Mouse (Mus musculus) c-Kit-positive CD71-negative TER-119-negative erythroid progenitor cells, embryonic 14.5 days (primary cell): ENCODE results near the gene Olfm2.

Experiments used
- DNase-seq: peaks from one replicate; pipeline ENCODE4 v3.0.0-alpha.2; 2013; ENCODE audit warnings: low read depth

The Olfm2 gene

DNA sequence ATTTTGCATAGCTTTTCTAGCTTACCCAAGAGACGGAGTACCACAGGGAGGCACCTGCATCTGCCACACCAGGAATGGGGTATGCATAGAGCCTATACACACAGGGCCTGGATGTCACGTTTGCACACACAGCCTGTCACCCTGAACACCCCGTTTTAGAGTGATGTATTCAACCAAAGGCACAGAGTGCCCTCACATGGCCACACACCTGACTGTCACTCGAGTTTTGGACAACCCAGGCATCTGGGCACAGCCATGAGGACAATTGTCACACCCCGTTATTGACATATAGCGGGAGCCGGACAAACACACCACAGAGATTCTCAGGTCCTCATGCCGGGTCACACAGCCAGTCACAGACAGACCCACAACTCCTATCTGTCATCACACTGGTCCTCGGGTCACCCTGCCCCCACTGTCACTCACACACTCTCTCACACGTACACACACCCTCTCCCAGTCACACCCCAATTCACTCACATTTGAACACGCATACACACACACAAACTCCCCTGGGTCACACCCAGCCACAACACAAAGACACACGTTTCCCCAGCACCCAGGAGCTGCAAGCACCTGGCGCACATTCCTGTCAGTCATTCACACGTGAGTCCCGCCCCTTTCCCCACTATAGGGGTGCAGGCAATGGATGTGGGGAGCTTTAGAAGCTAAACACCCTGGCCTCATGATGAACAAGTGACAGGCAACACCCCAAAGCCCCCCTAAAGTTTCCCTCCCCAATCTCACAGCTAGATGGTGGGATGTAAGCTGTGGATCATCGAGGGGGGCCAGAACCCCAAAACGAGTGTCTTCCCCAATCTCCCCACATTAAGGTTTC lies 801 bp downstream of the Olfm2 start:
- no peak for DNase-seq

GRCm38 (mm10) chr9:20743946-20744738 lies 2.0 kb downstream of the Olfm2 start:
- DNase-seq: no peak

- peak; percentile 75 for DNase-seq
Observed at GRCm38 (mm10) chr9:20740407-20740806, 5.7 kb downstream of the Olfm2 start.

- DNase-seq: no peak
Observed at GRCm38 (mm10) chr9:20738251-20738999, 7.7 kb downstream of the Olfm2 start.

DNA sequence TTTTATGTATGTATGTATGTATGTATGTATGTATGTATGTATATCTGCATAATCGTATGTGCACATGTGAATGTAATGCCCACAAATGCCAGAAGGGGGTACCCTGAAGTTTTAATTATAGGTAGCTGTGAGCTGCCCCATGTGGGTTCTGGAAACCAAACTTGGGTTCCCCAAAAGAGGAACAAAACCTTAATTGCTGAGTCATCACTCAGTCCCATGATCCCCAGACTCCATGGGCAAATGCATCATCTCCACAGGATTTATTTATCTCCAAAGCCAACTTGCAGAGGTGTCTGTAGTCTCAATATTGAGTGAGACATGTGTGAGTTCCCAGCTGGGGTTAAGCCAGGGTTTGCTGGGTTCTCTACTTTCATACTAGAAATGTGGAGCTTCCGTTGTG lies 8.9 kb downstream of the Olfm2 start:
- no peak for DNase-seq

DNA sequence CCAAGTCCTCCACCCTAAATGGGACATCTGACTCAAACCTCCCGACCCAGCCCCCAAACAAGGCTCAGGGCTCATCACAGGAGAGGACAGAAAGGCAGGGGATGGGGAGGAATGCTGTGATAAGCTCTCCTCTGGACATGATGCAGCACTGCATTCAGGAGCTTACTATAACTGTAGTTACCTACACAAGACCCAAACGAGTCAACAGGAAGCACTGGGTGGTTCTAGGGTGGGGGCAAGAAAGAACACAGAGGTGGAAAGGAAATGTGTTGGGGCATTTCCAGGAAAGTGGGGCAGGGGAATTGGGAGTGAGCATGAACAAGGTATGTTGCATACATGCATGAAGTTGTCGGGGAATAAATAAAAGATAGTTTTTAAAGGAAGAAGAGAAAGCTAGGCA lies 11.5 kb downstream of the Olfm2 start:
- no peak for DNase-seq

DNA sequence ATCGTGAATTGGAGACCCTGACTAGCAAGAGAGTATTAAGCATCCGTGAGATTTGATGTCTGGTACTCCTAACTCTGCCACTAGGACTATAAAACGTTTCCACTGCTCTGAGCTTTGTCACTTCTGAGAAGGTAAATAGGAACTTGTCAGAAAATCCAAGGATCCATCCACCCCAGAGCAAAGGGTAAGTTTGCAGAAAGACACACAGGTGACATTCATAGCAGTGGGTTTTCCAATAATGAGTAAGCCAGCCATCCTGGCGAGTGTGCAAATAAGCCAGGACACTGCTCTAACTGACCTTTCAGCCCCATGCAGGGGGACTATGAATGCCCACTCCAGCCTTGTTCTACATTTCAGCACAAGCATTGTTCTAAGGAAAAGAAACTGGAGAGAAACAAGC lies 14.4 kb downstream of the Olfm2 start:
- DNase-seq: no peak

GRCm38 (mm10) chr9:20729451-20729850 lies 16.7 kb downstream of the Olfm2 start:
- no peak for DNase-seq

- DNase-seq: peak; percentile 18
Observed at GRCm38 (mm10) chr9:20727601-20728113, 18.5 kb downstream of the Olfm2 start.

DNA sequence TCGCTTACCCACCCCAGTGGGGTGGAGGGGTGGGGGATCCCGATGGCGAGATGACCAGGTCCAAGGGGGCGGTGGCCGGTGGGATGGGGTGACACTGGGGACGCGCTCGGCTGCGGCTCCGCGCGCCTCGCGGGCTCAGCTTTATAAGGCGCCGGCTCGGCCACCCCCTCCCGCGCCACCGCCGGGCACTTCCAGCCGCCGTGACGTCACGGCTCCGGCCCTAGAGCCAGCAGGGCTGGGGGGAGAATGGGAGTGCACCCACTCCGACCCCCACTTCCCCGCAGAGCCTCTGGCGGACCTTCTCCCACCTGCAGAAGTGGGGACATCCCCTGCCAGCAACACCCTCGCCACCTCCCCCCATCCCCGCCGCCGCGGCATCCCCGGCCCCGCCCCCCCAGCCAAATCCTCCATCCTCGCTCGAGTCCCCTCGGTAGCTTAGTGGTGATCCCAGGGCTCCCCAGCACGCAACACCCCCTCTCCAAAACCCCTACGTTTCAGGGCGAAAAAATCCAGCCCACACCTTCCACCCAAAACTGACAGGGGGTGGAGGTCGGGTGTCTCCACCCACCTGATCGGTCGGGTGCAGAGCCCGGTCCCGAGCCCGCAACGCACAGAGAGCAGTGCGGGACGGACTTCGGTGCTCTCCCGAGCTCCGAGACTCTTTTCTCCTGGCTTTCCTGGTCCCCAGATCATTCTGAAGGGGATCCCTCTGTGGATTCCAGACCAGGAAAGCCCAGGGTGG lies 19.1 kb downstream of the Olfm2 start:
- no peak for DNase-seq

- DNase-seq: no peak
Observed at GRCm38 (mm10) chr9:20726134-20726858, 19.9 kb downstream of the Olfm2 start.

DNA sequence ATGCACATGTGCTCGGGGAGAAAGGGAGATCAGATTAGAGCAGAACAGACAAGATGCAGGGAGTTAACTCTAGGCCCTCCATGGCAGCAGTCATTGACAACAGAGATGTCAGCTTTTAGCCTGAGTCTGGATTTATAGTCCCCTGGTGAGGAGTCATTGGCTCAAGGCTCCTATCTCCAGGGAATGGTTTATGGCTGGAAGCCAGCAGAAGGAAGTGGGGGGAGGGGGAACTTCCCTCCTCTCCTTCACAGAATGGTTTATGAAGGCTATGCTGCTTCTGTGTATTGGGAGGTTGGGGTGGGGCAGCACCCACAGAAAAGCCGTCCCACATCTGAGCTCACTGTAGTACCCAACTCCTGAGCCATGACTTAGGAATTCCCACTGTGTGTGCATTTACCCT lies 24.6 kb downstream of the Olfm2 start:
- no peak for DNase-seq

GRCm38 (mm10) chr9:20715332-20715731 lies 30.8 kb downstream of the Olfm2 start:
- no peak for DNase-seq

DNA sequence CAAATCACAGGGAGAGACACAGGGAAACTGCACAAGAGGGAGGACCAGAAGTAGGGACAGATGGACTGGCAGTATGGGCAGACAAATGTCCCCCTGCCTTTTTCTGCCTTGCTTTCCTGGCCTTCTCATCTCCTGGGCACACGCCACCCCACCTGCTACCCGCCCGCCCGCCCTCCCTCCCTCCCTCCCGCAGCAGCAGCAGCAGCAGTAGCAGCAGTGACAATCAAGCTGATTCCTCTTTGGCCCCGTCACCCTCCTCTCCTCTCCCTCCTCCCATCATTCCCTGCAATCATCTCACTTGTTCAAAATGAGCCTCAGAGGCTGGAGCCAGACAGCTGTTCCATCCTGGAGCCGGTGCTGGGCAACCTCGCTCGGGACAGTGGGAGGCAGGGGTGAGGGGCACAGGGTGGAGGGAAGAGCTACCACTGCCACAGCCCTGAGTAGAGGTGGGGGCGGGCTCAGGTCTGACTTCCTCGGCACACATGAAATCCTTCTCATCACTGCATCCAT lies 32.6 kb downstream of the Olfm2 start:
- DNase-seq: no peak

DNA sequence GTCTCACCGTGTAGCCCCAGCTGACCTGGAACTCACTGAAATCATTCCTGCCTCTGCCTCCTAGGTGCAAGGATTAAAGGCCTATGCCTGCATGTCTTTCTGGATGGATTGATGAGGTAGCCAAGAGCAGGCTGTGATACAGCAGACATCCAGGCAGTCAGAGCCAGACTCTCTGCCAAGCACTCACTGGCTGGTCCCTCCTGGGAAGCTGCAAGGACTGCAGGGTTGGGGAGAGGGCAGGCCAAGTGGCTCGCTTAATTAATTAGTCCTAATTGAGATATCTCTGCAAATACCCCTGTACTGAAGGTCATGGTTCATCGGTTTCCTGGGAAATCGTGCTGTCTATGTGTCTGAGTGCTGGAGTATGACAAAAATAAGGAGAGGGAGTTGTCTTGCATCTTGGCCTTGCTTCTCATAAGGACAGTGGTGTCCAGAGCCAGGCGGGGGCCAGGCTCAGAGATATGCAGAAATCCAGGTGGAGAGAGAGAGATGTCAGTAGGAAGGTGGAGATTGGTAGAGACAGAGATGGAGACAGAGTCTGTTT lies 33.1 kb downstream of the Olfm2 start:
- no peak for DNase-seq

GRCm38 (mm10) chr9:20710471-20710870 lies 35.7 kb downstream of the Olfm2 start:
- no peak for DNase-seq

DNA sequence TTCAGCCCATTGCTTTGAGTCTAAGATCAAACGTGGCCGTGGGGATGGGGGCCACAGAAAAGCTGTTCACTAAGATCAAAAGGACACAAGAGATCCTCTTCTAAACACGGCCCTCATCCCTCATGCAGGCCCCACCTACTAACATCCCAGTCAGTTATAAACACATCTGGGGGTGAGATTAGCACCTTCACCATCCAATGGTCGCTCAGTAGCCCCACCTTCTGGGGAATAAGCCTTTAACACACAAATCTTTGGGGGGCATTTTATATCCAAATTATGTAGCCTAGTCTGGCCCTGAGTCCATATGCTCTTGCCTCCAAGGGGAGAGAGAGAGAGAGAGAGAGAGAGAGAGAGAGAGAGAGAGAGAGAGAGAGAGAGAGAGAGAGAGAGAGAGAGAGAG lies 40.2 kb downstream of the Olfm2 start:
- no peak for DNase-seq

- DNase-seq: no peak
Observed at GRCm38 (mm10) chr9:20705420-20705819, 40.7 kb downstream of the Olfm2 start.

DNA sequence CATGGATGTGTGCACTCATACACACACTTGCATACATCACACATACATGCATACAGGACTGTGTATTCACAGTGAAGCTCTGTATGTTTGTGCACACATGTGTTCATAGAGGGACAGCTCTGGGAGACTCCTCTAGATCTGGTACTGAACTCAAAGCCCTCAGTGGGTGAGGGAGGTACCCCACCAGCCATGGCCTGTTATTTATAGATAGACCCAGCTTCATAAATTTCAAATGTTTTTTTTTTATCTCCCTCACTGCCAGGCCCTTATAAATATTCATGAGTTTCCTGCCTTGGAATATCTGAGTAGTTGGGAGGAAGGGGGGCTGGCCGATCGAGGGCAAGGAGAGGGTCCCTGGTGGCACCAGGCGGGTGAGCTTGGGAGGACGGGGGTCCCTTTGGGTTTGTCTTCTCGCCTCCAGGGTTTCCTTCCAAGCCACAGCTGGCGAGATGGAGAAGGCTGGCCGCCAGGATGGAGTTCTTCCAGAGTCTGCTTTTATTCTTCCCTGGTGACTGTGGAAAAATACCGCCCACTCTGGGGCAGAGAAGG lies 42.2 kb downstream of the Olfm2 start:
- no peak for DNase-seq

DNA sequence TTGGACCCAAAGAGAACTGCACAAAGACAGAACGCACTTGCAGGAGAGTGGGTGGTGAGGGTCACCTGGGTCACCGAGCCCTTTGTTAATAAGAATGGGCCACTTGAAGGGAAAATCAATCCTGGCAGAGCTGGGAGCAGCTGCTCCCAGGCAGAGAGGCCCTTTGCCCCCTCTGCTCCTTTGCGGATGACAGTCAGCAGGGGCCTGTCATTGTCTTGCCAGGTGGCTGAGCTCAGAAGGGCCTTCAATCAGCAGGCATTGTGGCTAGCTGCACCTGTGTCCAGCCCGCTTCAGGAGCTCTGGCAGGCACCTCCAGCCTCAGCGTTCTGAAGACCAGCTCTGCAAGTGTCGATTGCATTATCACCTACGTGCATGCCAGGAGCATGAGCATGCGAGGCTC lies 48.7 kb downstream of the Olfm2 start:
- no peak for DNase-seq
